Mouse (Mus musculus): ENCODE measurements at regions not wholly inside any gene's neighbourhood (a gene's known extent, or its start where the extent isn't known, plus 50 kb on each side); places are given as distances from the start of the nearest gene placed in this dataset.
"Not testable (repeated sequence)": the region's sequence is repeated elsewhere in the genome, so short reads cannot be mapped to it uniquely, and the experiment has no call there.

DNA sequence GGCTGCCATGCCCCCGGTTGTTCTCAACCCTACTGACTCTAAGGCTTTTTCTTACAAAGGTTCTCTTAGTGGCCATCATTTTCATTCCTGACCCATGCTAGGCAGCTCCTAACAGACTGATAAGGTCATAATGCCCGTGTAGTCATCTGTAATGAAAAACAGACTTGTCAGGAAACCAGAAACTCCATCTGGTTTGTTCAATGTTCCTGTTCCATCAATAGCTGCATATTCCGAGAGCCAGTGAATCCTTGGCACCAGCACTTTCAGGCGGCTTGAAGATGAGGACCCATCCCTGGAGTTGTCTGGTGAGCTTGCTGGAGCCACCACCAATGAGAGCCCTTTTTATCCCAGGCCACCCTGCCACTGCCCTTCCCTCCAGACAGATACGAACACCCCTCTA is 181.7 kb upstream of the Klf14 start:
- no peak overlapping the region for H3K27ac ChIP-seq (ENCODE audit: control insufficient read depth, insufficient read depth, low read depth, low read length)
- TF ChIP-seq POLR2A (IDR thresholded peaks at IDR 0.05; ENCODE audit: control insufficient read depth, low read depth, low read length) = no peak
- no peak for TF ChIP-seq CTCF (IDR thresholded peaks at IDR 0.05; ENCODE audit: control insufficient read depth, insufficient read depth, insufficient replicate concordance, low read depth, low read length)
- H3K27me3 ChIP-seq (ENCODE audit: control insufficient read depth, insufficient read depth, low read length) = no peaks in the 10 kb centered on the region

DNA sequence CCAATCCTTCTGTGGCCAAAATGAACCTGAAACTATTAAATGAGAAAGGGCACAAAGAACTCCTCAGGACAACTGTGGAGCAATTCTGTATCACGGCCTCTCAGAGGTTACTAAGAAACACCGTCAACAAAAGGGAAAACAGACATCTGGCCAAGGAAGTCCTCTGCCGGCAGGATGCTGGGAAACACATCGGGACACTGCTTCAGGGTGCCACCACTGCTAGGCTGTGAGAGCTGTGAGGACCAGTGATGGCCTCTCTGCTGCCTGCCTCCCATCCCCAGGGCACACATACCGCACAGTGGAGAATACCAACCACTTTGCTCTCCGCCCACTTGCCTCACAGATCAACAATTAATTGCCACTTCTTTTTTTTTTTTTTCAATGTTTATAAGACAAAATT is 182.6 kb upstream of the Klf14 start:
- H3K4me1 ChIP-seq (ENCODE audit: control insufficient read depth, insufficient read depth, low read length) = no peaks in the 10 kb centered on the region; the same call in none of the 2 replicates
- H3K27ac ChIP-seq (ENCODE audit: control insufficient read depth, insufficient read depth, low read depth, low read length) = no peak overlapping the region
- H3K27me3 ChIP-seq (ENCODE audit: control insufficient read depth, insufficient read depth, low read length) = no peaks in the 10 kb centered on the region
- TF ChIP-seq CTCF (IDR thresholded peaks at IDR 0.05; ENCODE audit: control insufficient read depth, insufficient read depth, insufficient replicate concordance, low read depth, low read length) (no peak), POLR2A (IDR thresholded peaks at IDR 0.05; ENCODE audit: control insufficient read depth, low read depth, low read length) (no peak)
- H3K36me3 ChIP-seq (ENCODE audit: control insufficient read depth, insufficient read depth, low read length) = no peaks in the 10 kb centered on the region; the same call in 1 of the 2 replicates
- H3K4me3 ChIP-seq (ENCODE audit: control insufficient read depth, low read depth, low read length) = no peak overlapping the region

More for the DNA sequence above, 181.7 kb upstream of the Klf14 start:
- Histone ChIP-seq H3K4me3 (ENCODE audit: control insufficient read depth, low read depth, low read length) (no peak overlapping the region), H3K36me3 (ENCODE audit: control insufficient read depth, insufficient read depth, low read length) (no peaks in the 10 kb centered on the region; the same call in 1 of the 2 replicates), H3K4me1 (ENCODE audit: control insufficient read depth, insufficient read depth, low read length) (no peaks in the 10 kb centered on the region; the same call in none of the 2 replicates)

DNA sequence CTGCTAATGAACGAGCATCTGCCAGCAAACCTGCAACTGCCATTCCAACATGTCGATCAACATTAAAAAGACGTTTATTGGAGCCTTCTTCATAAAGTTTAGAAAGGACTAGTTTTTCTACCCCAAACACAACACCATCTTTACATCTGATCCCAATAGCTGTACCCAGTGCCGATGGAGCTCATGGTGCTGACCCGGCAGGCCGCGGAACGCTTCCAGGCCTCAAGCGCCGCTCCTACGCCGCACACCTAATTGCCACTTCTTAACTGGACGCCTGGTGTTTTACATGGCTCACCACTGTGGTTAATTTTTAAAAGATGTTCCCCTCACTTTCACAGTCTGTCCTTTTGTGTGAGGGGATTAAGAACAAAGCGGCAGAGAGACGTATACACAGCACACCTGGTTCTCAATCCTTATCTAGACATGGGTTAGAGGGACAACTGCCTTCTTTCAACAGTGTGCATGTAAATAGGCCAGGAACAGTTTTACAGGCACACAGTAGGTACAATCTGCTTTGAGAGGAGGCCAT is 183.7 kb upstream of the Klf14 start:
- H3K36me3 ChIP-seq (ENCODE audit: control insufficient read depth, insufficient read depth, low read length); H3K4me3 ChIP-seq (ENCODE audit: control insufficient read depth, low read depth, low read length); H3K4me1 ChIP-seq (ENCODE audit: control insufficient read depth, insufficient read depth, low read length); H3K27me3 ChIP-seq (ENCODE audit: control insufficient read depth, insufficient read depth, low read length); H3K27ac ChIP-seq (ENCODE audit: control insufficient read depth, insufficient read depth, low read depth, low read length): not testable (repeated sequence)

DNA sequence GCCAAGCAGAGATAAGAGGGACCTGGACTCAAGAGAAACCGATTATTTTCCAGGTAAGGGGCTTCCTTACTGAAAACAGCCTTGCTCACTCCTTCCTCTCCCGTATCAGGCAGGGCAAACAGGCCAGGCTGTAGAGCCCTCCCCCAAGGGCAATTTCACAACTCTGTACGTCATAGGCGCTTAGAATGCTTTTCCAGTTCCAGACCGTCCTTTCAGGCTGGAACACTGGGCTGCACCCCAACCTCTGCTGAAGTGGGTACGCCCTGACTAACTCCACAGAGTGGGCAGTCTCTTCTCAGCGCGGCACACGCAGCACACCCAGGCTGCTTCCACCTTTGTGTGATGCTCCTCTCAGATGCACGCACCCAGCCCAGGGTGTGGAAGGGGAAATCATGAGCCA is 186.8 kb upstream of the Klf14 start:
- Histone ChIP-seq H3K4me3 (ENCODE audit: control insufficient read depth, low read depth, low read length) (no peak overlapping the region), H3K4me1 (ENCODE audit: control insufficient read depth, insufficient read depth, low read length) (peaks cover 8% of the 10 kb centered on the region), H3K36me3 (ENCODE audit: control insufficient read depth, insufficient read depth, low read length) (no peaks in the 10 kb centered on the region; the same call in 1 of the 2 replicates), H3K27ac (ENCODE audit: control insufficient read depth, insufficient read depth, low read depth, low read length) (no peak overlapping the region), H3K27me3 (ENCODE audit: control insufficient read depth, insufficient read depth, low read length) (no peaks in the 10 kb centered on the region)
- TF ChIP-seq POLR2A (IDR thresholded peaks at IDR 0.05; ENCODE audit: control insufficient read depth, low read depth, low read length) (no peak), CTCF (IDR thresholded peaks at IDR 0.05; ENCODE audit: control insufficient read depth, insufficient read depth, insufficient replicate concordance, low read depth, low read length) (no peak)

DNA sequence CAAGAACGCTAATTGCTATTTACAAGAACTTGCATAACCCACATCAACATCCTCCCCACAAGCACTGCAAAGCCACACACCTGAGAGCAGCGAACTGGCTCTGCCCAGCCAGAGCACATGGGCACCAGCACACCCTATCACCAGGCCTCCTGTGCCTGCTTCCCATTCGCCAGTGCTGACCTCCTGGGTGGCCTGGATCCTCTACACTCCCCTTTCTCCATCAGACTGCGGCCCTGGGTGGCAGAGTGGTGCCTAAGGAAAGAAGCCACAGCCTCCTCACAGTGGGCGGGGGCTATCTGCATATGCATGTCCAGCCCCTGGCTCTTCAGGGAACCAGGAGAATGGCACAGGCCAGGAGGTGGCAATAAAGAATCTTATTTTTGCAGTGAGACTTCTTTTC is 187.9 kb upstream of the Klf14 start:
- TF ChIP-seq POLR2A (IDR thresholded peaks at IDR 0.05; ENCODE audit: control insufficient read depth, low read depth, low read length) (no peak), CTCF (IDR thresholded peaks at IDR 0.05; ENCODE audit: control insufficient read depth, insufficient read depth, insufficient replicate concordance, low read depth, low read length) (no peak)

DNA sequence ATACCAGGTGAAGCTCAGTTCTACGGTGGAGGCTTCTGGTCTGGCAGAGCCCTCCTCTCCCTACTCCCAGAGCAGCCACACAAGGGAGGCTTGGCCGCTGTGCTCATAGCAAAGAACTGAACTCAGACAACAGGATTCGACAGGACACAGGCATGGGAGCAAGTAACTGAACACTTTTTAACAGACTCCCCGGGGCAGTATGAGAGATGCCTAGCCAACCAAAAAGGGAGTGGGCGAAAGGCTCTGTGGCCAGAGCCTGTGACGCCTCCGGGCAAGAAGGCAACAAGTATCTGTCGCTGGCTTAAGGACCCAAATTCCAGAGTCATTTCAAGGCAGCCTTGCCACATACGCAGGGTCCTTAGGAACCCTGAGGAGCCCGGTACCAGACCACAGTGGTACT is 188.8 kb upstream of the Klf14 start:
- no peak for TF ChIP-seq POLR2A (IDR thresholded peaks at IDR 0.05; ENCODE audit: control insufficient read depth, low read depth, low read length)
- TF ChIP-seq CTCF (IDR thresholded peaks at IDR 0.05; ENCODE audit: control insufficient read depth, insufficient read depth, insufficient replicate concordance, low read depth, low read length) = no peak
- H3K4me1 ChIP-seq (ENCODE audit: control insufficient read depth, insufficient read depth, low read length) = peaks cover 8% of the 10 kb centered on the region

More for the DNA sequence above, 187.9 kb upstream of the Klf14 start:
- no peak overlapping the region for H3K4me3 ChIP-seq (ENCODE audit: control insufficient read depth, low read depth, low read length)
- no peaks in the 10 kb centered on the region for H3K36me3 ChIP-seq (ENCODE audit: control insufficient read depth, insufficient read depth, low read length)
- no peak overlapping the region for H3K27ac ChIP-seq (ENCODE audit: control insufficient read depth, insufficient read depth, low read depth, low read length)
- peaks cover 8% of the 10 kb centered on the region for H3K4me1 ChIP-seq (ENCODE audit: control insufficient read depth, insufficient read depth, low read length)
- no peaks in the 10 kb centered on the region for H3K27me3 ChIP-seq (ENCODE audit: control insufficient read depth, insufficient read depth, low read length)

DNA sequence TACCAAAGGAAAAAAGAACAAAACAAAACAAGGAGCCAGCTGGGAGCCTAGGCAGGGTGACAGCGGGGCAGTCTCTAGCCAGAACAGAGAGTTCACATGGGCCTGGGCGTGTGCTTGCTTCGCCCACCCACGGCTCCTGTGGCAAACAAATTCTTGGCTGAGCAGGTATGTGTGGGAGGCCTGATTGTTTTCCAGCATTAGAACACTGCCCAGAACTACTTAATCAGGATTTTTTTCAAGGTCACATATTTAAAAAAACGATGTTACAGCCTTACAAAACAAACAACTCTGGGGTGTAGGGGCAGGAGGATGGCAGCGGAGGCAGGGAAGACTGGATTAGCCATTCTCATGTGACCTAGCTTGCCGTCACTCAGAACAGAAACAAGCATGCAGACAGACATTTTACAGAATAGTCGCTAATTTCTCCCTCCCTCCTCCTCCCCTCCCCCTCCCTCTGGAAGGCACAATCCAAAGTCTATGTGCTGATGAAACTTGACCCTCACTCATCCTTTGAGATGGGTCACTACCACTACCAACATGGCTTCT is 189.5 kb upstream of the Klf14 start:
- Histone ChIP-seq H3K4me1 (ENCODE audit: control insufficient read depth, insufficient read depth, low read length) (peaks cover 8% of the 10 kb centered on the region), H3K27me3 (ENCODE audit: control insufficient read depth, insufficient read depth, low read length) (no peaks in the 10 kb centered on the region), H3K4me3 (ENCODE audit: control insufficient read depth, low read depth, low read length) (no peak overlapping the region), H3K27ac (ENCODE audit: control insufficient read depth, insufficient read depth, low read depth, low read length) (no peak overlapping the region), H3K36me3 (ENCODE audit: control insufficient read depth, insufficient read depth, low read length) (no peaks in the 10 kb centered on the region)
- TF ChIP-seq CTCF (IDR thresholded peaks at IDR 0.05; ENCODE audit: control insufficient read depth, insufficient read depth, insufficient replicate concordance, low read depth, low read length) (no peak), POLR2A (IDR thresholded peaks at IDR 0.05; ENCODE audit: control insufficient read depth, low read depth, low read length) (no peak)

More for the DNA sequence above, 188.8 kb upstream of the Klf14 start:
- Histone ChIP-seq H3K27ac (ENCODE audit: control insufficient read depth, insufficient read depth, low read depth, low read length) (peak overlapping the region; percentile 71), H3K36me3 (ENCODE audit: control insufficient read depth, insufficient read depth, low read length) (no peaks in the 10 kb centered on the region), H3K4me3 (ENCODE audit: control insufficient read depth, low read depth, low read length) (no peak overlapping the region), H3K27me3 (ENCODE audit: control insufficient read depth, insufficient read depth, low read length) (no peaks in the 10 kb centered on the region)
